Mouse (Mus musculus) heart, embryonic 16.5 days (tissue): ENCODE data around the gene Spsb1. TPM values are rescaled to one million over a fixed set of nuclear protein-coding genes. Genes with fewer than 3 reads are reported as not detected.

ENCODE experiments used
- ATAC-seq: fragments of 200-750 bp; cut with Nextera tagmentation; replicated peaks from 2 replicates; pipeline ENCODE4 v1.8.0; 2017; ENCODE audit warnings: moderate number of reproducible peaks; ENCODE audit not compliant: insufficient read depth, low FRiP score; ENCODE audit errors: extremely low read depth
- H3K27ac ChIP-seq: fragments of 300-500 bp; sonication (generic); 2 replicates; pipeline ENCODE4 v1.5.1; 2014; ENCODE audit warnings: mild to moderate bottlenecking, low read length, control low read depth, moderate library complexity
- H3K27me3 ChIP-seq: fragments of 300-500 bp; sonication (generic); 2 replicates; pipeline ENCODE4 v1.6.1; 2014; ENCODE audit warnings: low read length, mixed read lengths; ENCODE audit not compliant: control insufficient read depth, insufficient read depth
- H3K36me3 ChIP-seq: fragments of 300-500 bp; sonication (generic); 2 replicates; pipeline ENCODE4 v1.6.1; 2014; ENCODE audit not compliant: control insufficient read depth, insufficient read depth
- H3K4me1 ChIP-seq: fragments of 300-500 bp; sonication (generic); 2 replicates; pipeline ENCODE4 v1.6.1; 2014; ENCODE audit warnings: low read length, mixed read lengths; ENCODE audit not compliant: control insufficient read depth, insufficient read depth
- H3K4me2 ChIP-seq: fragments of 300-500 bp; sonication (generic); 2 replicates; pipeline ENCODE4 v1.6.1; 2014; ENCODE audit warnings: low read depth, mild to moderate bottlenecking, control low read depth, low read length
- H3K4me3 ChIP-seq: fragments of 300-500 bp; sonication (generic); 2 replicates; pipeline ENCODE4 v1.5.1; 2014; ENCODE audit warnings: mild to moderate bottlenecking, control low read depth, low read length
- H3K9ac ChIP-seq: fragments of 300-500 bp; sonication (generic); 2 replicates; pipeline ENCODE4 v1.6.1; 2014; ENCODE audit warnings: low read length, control low read depth
- H3K9me3 ChIP-seq: fragments of 300-500 bp; sonication (generic); replicated peaks from 2 replicates; pipeline ENCODE4 v1.6.1; 2016; ENCODE audit warnings: low read length; ENCODE audit not compliant: control insufficient read depth
- WGBS: fragments of 180-500 bp; shearing (Covaris S2); extraction: QIAGEN DNeasy Blood & Tissue Kit; methylation state at CpG from one replicate; pipeline ENCODE4 v1.1.7; 2014; 5-methylcytosine and 5-hydroxymethylcytosine counted together
- polyA plus RNA-seq: library from polyadenylated mRNA; unstranded; fragments of >200 nt; fragmentation: Nextera tagmentation; extraction: Ambion mirVana; gene quantifications from 2 replicates; pipeline ENCODE4 v1.2.1, GENCODE M21; 2015

Gene Spsb1
- polyA plus RNA-seq: 10.5 and 12.4 TPM in 2 replicates

DNA sequence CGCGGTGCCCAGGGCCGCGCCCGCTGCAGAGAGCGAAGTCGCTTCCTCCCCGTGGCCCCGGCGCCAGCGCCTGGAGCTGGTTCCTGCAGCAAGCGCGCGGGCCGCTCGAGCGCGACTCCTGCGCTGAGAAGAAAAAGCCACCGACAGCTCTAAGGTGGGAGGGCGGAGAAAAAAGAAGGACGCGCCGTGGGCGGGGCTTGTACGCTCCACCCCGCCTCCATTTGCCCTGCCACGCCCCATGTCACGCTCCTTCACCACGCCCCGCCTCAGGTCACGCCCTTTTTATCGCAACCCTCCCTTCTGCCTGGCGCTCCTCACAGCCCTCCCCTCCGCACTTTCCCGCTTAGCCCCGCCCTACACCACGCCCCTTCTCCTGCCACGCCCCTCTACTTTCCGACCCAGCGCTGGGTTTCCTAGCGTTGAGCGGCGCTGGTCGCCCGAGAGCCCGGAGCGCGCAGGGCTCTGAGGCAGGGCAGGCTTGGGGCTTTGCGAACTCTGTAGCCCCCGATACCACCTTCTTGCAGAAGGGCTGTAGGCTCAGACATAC is at the start of gene Spsb1:
TSS of gene Spsb1 (minus strand) at position 151 of the 547 bp plus-strand sequence.
- Histone ChIP-seq H3K27me3 (peaks cover 10% of the 10 kb centered on the region), H3K27ac (peak within 1 kb of the TSS; percentile 76), H3K4me3 (peak within 1 kb of the TSS; percentile 74)

DNA sequence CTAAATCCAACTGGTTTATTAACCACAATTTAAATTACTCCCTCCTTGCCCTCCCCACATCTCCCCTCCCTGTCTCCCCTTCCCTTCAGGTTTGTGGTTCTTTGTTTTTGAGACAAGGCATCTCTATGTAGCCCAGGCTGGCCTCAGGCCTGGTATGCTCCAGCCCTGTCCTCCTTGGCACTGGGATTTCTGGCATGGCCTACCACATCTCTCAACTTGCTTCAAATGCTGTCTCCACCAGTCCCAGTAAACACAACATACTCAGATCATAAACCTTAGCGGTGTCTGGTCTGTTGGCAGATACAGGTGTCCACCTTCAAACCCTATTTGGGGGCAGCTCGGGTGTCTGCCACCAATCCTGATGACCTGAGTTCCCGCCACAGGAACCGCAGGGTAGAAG is 48.8 kb upstream of the Spsb1 start:
- Histone ChIP-seq H3K27ac (0 out of 2 replicates have a peak overlapping the region, but pooled peaks have one; percentile 14), H3K4me3 (no peak overlapping the region), H3K36me3 (no peaks in the 10 kb centered on the region), H3K4me2 (no peak overlapping the region), H3K9ac (no peak overlapping the region), H3K9me3 (peaks cover 3% of the 10 kb centered on the region; the same call in 1 of the 2 replicates), H3K27me3 (no peaks in the 10 kb centered on the region), H3K4me1 (peaks cover 66% of the 10 kb centered on the region)
- no peak for ATAC-seq
- 83% methylated on average over 4 of the region's 4 CpGs for WGBS

More for the DNA sequence above, at the start of gene Spsb1:
- Histone ChIP-seq H3K4me2 (peak within 1 kb of the TSS; percentile 84), H3K4me1 (peaks cover 16% of the 10 kb centered on the region), H3K36me3 (no peaks in the 10 kb centered on the region), H3K9ac (peak within 1 kb of the TSS; percentile 87), H3K9me3 (no peaks in the 10 kb centered on the region)
- ATAC-seq: peak; percentile 97
- WGBS: 1% methylated on average over 48 of the region's 51 CpGs

DNA sequence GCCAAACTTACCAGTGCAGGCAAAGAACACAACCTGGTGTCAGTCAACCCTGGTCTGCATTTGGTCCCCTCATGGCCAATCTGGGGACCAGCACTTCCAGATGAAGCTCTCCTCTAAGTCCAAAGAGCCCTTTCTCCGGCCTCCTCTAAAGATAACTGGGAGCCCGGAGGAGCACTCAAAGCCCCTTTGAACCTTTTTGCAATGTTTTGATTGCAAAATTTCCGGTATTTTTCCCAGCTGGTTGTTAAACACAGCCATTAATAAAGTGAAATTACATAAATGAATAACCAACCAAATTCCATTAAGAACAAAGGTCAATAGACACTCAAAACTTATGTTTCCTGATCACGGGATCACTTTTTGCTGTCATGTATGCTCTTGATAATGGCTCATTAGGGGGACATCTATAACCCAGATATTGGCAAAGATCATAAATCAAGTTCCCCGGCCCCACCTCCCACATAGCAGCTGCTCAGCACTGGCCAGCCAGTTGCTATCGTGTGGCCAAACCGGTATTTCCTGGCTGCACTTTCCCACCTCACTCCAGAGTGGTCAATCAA is 48.3 kb upstream of the Spsb1 start:
- H3K27ac ChIP-seq: no peak overlapping the region

DNA sequence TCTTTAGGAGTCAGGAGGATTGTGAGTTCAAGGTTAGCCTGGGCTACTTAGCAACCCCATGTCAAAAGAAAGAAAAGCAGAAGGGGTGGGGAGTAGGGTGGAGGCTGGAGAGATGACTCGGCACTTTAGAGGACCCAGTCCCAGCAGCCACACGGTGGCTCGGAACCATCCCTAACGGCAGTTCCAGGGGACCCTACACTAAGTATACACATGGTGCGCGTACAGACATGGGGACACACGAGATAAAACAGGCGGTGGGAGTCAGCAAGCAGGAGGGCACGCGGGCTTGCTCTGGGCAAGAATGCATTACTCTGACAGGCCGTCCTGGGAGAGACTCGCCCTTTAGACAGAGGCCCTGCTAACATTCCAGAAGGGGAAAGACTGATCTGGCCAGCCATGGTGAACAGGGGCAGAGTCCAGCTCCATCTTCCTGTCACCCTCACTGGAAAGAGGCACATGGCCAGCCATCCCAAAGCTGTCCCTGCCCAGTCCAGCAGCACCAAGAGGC is 47.2 kb upstream of the Spsb1 start:
- Histone ChIP-seq H3K27me3 (no peaks in the 10 kb centered on the region), H3K9ac (peak overlapping the region; percentile 34), H3K4me1 (peaks cover 56% of the 10 kb centered on the region), H3K4me2 (peak overlapping the region; percentile 3; the same call in 1 of the 2 replicates), H3K27ac (peak overlapping the region; percentile 33), H3K36me3 (no peaks in the 10 kb centered on the region), H3K4me3 (no peak overlapping the region; the same call in 1 of the 2 replicates), H3K9me3 (peaks cover 3% of the 10 kb centered on the region; the same call in 1 of the 2 replicates)
- 0 out of 2 replicates have a peak, but pooled peaks have one; percentile 10 for ATAC-seq
- 26% methylated on average over 12 of the region's 12 CpGs for WGBS

More for the DNA sequence above, 48.3 kb upstream of the Spsb1 start:
- Histone ChIP-seq H3K9me3 (peaks cover 3% of the 10 kb centered on the region; the same call in 1 of the 2 replicates), H3K4me2 (no peak overlapping the region), H3K9ac (no peak overlapping the region), H3K36me3 (no peaks in the 10 kb centered on the region), H3K27me3 (no peaks in the 10 kb centered on the region), H3K4me1 (peaks cover 65% of the 10 kb centered on the region), H3K4me3 (no peak overlapping the region)
- no peak for ATAC-seq
- 51% methylated on average over 7 of the region's 7 CpGs for WGBS

DNA sequence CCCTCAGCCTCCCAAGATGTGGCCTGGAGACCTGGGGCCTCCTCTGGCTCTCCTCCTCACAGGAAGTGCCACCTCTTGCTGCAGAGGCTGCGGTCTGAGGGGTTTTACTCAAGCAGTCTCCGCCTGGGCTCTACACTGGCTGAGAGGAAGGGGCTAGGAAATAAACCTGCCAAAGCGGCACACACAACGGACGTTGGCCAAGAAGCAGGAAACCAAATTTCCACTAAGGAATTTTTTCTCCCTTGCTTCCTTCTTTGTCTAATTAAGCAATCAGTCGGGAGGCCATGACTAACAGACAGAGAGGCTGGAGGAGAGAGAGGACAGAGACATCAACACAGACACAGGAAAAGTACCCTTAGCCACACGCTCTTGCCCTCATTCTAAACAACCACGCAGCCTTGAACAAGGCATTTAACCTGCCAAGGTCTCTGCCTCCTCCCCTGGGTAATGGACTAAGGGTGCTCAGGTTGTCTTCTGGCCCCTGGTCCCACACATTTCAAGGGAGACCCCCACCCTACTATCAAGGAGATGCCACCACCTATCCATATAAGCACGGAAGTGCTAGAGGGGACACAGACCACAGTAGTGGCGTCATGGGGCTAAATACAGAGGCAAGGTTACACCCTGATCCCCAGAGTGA is 46.5 kb upstream of the Spsb1 start:
- WGBS: 56% methylated on average over 10 of the region's 10 CpGs
- H3K4me1 ChIP-seq: peaks cover 59% of the 10 kb centered on the region
- H3K36me3 ChIP-seq: no peaks in the 10 kb centered on the region
- H3K9ac ChIP-seq: no peak overlapping the region
- peak overlapping the region; percentile 22 for H3K4me2 ChIP-seq
- no peaks in the 10 kb centered on the region for H3K27me3 ChIP-seq
- no peak overlapping the region for H3K4me3 ChIP-seq
- peak overlapping the region; percentile 33 for H3K27ac ChIP-seq
- H3K9me3 ChIP-seq: peaks cover 3% of the 10 kb centered on the region; the same call in 1 of the 2 replicates
- no peak for ATAC-seq

DNA sequence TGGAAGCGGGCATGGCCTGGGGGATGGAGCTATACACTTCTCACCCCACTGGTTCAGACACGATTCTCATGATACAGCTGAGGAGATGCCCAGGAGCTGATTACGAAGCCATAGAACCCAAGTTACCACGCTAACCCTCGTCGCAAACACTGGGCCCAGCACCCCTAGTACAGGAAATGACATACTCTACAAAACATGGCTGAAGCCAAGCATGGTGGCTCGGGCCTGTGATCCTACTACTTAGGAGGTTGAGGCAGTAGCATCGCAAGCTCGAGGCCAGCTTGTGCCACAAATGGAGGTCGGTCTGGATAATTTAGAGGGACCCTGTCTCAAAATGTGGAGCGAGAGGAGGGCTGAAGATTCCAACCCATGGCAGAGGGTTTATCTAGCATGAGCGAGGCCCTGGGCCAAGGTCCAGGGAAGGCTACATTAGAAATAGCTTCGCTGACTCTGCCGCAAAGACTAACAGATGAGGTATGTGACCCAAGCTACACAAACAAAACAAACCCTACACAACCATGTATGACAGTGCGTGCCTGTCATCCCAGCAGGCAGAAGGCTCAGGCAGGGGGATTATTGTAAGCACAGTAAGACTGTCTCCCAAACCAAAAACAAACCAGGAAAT is 45.2 kb upstream of the Spsb1 start:
- Histone ChIP-seq H3K27ac (peak overlapping the region; percentile 33), H3K4me3 (no peak overlapping the region), H3K4me2 (peak overlapping the region; percentile 22; the same call in 1 of the 2 replicates), H3K9me3 (no peaks in the 10 kb centered on the region), H3K36me3 (0 out of 2 replicates have a peak, but pooled peaks cover 2% of the 10 kb centered on the region), H3K27me3 (no peaks in the 10 kb centered on the region), H3K4me1 (peaks cover 52% of the 10 kb centered on the region), H3K9ac (no peak overlapping the region)
- ATAC-seq: no peak
- WGBS: 74% methylated on average over 15 of the region's 15 CpGs

DNA sequence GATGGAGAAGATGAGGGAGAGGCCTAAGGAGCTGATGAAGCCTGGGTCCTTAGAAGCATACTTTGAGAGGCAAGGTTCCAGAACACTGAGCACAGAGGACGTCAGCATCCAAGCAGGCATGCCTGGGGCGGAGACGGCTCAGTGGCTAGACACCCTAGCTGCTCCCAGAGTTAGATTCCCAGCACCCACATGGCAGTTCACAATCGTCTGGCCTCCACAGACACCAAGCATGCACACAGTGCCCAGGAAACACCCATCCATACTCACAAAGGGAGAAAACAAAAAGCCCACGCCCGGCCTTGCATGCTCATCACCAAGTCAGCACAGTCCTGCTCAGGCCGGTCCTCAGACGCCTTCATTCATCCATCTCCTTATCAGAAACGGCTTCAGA is 44.7 kb upstream of the Spsb1 start:
- Histone ChIP-seq H3K36me3 (0 out of 2 replicates have a peak, but pooled peaks cover 2% of the 10 kb centered on the region), H3K9me3 (no peaks in the 10 kb centered on the region), H3K4me1 (peaks cover 51% of the 10 kb centered on the region), H3K4me2 (no peak overlapping the region), H3K9ac (no peak overlapping the region), H3K27ac (no peak overlapping the region), H3K27me3 (no peaks in the 10 kb centered on the region), H3K4me3 (no peak overlapping the region)
- 70% methylated on average over 9 of the region's 9 CpGs for WGBS
- no peak for ATAC-seq

DNA sequence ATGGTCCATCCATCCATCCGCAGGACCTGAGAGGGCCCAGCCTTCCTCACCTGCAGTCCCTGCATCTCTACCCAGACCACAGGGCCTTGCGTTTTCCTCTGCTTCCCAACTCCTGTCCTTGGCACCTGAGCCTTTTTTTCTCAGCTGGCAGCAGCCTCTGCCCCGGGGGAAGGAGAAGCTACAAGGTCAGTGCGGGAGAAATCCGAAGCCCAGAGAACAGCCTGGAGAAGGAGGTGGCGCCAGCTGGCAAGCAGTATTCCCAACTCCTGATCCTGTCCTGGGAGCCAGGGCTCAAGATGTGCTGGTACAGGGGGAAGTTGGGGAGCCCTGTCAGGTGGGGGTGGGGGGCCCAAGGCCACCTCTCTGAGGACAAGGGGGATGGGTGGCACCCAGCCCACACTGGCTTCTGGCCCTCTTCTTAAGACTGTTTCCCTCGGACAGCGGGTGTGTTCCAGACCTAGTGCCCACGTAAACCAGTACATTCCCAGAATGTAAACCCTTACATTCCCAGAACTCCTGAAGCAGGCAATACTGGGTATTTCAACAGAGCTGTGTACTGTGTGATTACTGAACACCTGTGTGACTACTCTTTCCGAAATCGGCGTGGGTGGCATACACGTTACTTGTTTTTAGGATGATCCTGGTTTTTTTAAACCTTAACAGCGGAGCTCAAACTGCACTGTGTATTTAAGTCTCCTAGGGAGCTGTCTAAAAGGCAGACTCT is 44.1 kb upstream of the Spsb1 start:
- Histone ChIP-seq H3K36me3 (0 out of 2 replicates have a peak, but pooled peaks cover 2% of the 10 kb centered on the region), H3K27me3 (no peaks in the 10 kb centered on the region), H3K4me3 (no peak overlapping the region), H3K9ac (no peak overlapping the region), H3K4me2 (no peak overlapping the region), H3K9me3 (no peaks in the 10 kb centered on the region), H3K27ac (no peak overlapping the region), H3K4me1 (peaks cover 51% of the 10 kb centered on the region)
- ATAC-seq: no peak
- WGBS: 79% methylated on average over 14 of the region's 14 CpGs
